Mouse (Mus musculus): ENCODE measurements around the gene Chit1.

- TF ChIP-seq POLR2A (IDR thresholded peaks at IDR 0.05; ENCODE audit: borderline replicate concordance, extremely low read depth, low read depth, low read length) (no peak), CTCF (IDR thresholded peaks at IDR 0.05; ENCODE audit: insufficient read depth, low read length) (no peak)
Observed at GRCm38 (mm10) chr1:134136351-134136750, 25.3 kb downstream of the Chit1 start.

All from lung, adult 2 months (tissue).